Mouse (Mus musculus) heart, postnatal 10 days (tissue): ENCODE results near the gene Ms4a2. TPM values are rescaled to one million over a fixed set of nuclear protein-coding genes. Genes with fewer than 3 reads are reported as not detected.

ENCODE experiments used
- DNase-seq, 2 experiments: peaks; one replicate each; pipeline ENCODE4 v3.0.0; 2021
- intact Hi-C: fragments of 180-260 bp; cut with DNase I; formaldehyde crosslinking; loops from one replicate; pipeline ENCODE4 v1.15.1; 2025
- total RNA-seq, 2 experiments: library from RNA; stranded (reverse); gene quantifications; 2 replicates each; pipeline ENCODE4 v1.2.3; 2021

Gene Ms4a2
- total RNA-seq, 2 experiments from 2014 or later: 0.47 TPM; not detected in 1

- intact Hi-C loops: loop anchor here (5.0 kb wide), 1 partner anchor 249 kb away; no protein-coding TSS in a partner anchor
- no peak for DNase-seq
Measured at GRCm38 (mm10) chr19:11601349-11601748, 22.2 kb downstream of the Ms4a2 start.

GRCm38 (mm10) chr19:11589891-11590449 is 33.5 kb downstream of the Ms4a2 start:
- intact Hi-C loops: no loop called here
- DNase-seq: no peak

GRCm38 (mm10) chr19:11589205-11589604 is 34.3 kb downstream of the Ms4a2 start:
- intact Hi-C loops: no loop called here
- no peak for DNase-seq

- intact Hi-C loops: no loop called here
- DNase-seq: no peak
Measured at GRCm38 (mm10) chr19:11574965-11575364, 48.6 kb downstream of the Ms4a2 start.

Other genes with a start within 250 kb of the Ms4a2 start
- 1 to 10 TPM; 3.0 to 5.7 TPM for gene Ms4a4a, start 248.2 kb downstream of the Ms4a2 start, total RNA-seq
- gene Ms4a4c, start 218.9 kb downstream of the Ms4a2 start, total RNA-seq: not detected
- 1 to 10 TPM; 1.1 to 2.4 TPM for gene Ms4a4b, start 180.2 kb downstream of the Ms4a2 start, total RNA-seq
- gene Ms4a6c, start 154.4 kb downstream of the Ms4a2 start, total RNA-seq: 1 to 10 TPM; 5.5 to 7.1 TPM
- under 1 TPM in 1 of 2 experiments, not detected in 1; 0.24 TPM for gene Gm8369, start 137.8 kb downstream of the Ms4a2 start, total RNA-seq
- 1 to 10 TPM; 2.9 to 4.7 TPM for gene Ms4a6b, start 107.2 kb downstream of the Ms4a2 start, total RNA-seq
- gene Ms4a4d, start 86.9 kb downstream of the Ms4a2 start, total RNA-seq: 1 to 10 TPM; 1.5 TPM
- 1 to 10 TPM; 1.5 to 2.7 TPM for gene Ms4a6d, start 18.9 kb downstream of the Ms4a2 start, total RNA-seq
- not detected for gene Ms4a3, start 17.1 kb upstream of the Ms4a2 start, total RNA-seq
- not detected for gene Oosp2, start 36.8 kb upstream of the Ms4a2 start, total RNA-seq
- gene Oosp1, start 67.4 kb upstream of the Ms4a2 start, total RNA-seq: not detected
- not detected for gene Oosp3, start 73.3 kb upstream of the Ms4a2 start, total RNA-seq
- gene Gif, start 123.8 kb upstream of the Ms4a2 start, total RNA-seq: not detected
- gene Mrpl16, start 146.7 kb upstream of the Ms4a2 start, total RNA-seq: 10 to 100 TPM; 90.2 to 93.8 TPM
- 1 to 10 TPM; 5.9 to 8.4 TPM for gene Stx3, start 195.7 kb upstream of the Ms4a2 start, total RNA-seq
- not detected for gene Olfr1417, start 215.5 kb upstream of the Ms4a2 start, total RNA-seq
- not detected for gene Olfr1418, start 237.3 kb upstream of the Ms4a2 start, total RNA-seq